Mouse (Mus musculus) gastrocnemius, adult 8-10 months (tissue): ENCODE data around the gene Gm14085. TPM values are rescaled to one million over a fixed set of nuclear protein-coding genes. Genes with fewer than 3 reads are reported as not detected.
"Not testable (repeated sequence)": the region's sequence is repeated elsewhere in the genome, so short reads cannot be mapped to it uniquely, and the experiment has no call there.

Source experiments
- DNase-seq, 2 experiments: peaks; one replicate each; pipeline ENCODE4 v3.0.0; 2022; ENCODE audit warnings: low spot score in 2 of 2
- total RNA-seq, 4 experiments: library from RNA; stranded (reverse); gene quantifications; 2 replicates each; pipeline ENCODE4 v1.2.4; 2022

Gm14085 gene
- under 1 TPM in 2 of 4 experiments, not detected in 2; 0.10 to 0.13 TPM for total RNA-seq

DNA sequence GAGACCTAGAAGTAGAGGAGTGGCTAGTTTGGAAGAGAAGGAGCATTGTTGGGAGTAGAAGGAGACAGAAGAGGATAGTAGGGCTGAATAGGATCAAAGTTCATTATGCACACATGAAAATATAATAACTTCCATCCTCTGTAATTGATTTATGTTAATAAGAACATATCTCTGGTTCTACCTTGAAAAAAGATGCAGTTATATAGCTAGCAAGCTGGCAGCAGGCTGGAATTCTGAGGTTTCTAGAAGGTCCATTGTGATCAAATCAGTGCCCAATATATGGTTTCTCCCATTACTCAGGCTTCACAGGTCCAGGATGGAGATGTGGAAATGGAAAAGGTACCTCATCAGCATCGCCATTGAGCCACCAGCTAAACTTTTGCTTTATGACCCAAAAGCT, at the start of gene Gm14085:
Gene Gm14085 (plus strand): TSS at position 301 of the 400 bp plus-strand sequence.
- DNase-seq = no peak

- DNase-seq = not testable (repeated sequence)
Observed at GRCm38 (mm10) chr2:122438706-122439482, 45.8 kb upstream of the Gm14085 start.

DNA sequence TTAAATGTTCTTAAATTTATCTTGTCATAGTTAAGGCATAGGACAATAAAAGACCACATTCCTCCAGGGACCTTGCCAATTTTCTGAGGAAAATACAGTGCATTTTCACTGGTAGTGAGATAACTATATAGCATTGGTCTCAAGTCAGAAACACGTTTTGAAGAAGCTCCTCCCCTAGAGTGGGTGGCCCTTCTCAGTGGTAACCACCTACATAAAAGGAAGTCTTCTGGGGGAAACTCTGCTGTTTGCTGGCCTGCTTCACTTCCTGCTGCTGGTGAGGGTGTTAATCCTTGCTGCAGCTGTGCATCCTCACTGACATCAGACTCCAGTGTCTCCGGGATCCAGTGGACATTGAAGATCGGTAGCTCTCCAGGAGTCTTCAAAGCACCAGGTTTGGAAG, 44.2 kb upstream of the Gm14085 start:
- not testable (repeated sequence) for DNase-seq

- DNase-seq = no peak
Observed at GRCm38 (mm10) chr2:122441000-122441933, 43.5 kb upstream of the Gm14085 start.

- DNase-seq = no peak
Observed at GRCm38 (mm10) chr2:122450351-122450750, 34.4 kb upstream of the Gm14085 start.

DNA sequence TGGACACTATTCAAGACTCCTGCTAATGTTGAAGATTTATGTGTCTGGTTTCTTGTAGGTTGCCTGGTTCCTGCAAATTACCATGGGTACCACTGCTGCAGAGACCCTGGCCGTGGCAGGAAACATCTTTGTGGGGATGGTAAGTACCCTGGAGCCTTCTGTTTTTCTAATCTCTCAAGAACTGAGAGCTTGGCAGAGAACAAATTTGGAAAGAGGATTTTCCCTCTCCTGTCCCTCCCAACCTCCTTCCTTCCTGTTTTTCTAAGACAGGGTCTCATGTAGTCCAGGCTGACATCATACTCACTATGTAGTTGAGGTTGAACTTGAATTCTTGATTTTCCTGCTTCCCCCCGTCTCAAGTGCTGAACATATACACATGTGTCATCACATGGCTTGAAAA, 32.3 kb upstream of the Gm14085 start:
- DNase-seq = no peak

GRCm38 (mm10) chr2:122466901-122467300, 17.8 kb upstream of the Gm14085 start:
- no peak for DNase-seq

GRCm38 (mm10) chr2:122467351-122468013, 17.3 kb upstream of the Gm14085 start:
- DNase-seq = peak; percentile 89 to 96

DNA sequence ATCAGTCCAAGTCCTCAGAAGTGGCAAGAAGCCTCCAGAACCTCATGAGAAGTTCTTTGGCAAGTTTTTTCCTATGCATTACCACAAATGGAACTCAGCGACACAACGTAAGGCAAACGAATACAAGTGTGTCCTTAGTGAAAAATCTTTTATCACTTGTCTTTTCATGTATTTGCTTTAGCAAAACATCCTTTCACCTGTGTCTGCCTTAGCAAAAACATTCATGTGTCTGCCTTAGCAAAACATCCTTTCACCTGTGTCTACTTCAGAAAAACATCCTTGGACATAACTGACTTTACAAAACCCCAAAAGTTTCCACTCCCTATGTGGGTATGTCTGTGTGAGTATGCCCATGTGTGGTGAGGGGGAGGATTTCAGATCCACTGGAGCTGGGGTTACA, 15.5 kb upstream of the Gm14085 start:
- no peak for DNase-seq

- no peak for DNase-seq
Observed at GRCm38 (mm10) chr2:122476585-122476984, 8.2 kb upstream of the Gm14085 start.

DNA sequence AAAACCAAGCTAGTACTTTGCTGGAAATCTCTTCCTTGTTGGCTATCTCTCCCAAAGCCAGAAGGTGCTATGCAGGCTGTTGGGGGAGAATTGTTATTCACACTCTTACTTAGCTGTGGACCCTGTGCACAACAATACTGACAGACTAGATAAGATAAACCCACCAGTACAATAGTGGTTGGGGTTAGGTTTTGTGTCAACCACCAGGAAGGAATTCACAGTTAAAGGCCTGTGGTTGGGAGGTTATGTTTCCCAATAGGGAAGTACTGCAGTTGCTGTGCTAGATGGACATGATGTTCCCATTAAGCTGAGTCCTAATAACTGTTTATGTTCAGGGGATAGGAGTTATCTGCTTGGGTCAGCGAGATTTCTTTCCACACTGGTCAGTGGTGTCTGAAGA, 954 bp upstream of the Gm14085 start:
- DNase-seq = not testable (repeated sequence)

DNA sequence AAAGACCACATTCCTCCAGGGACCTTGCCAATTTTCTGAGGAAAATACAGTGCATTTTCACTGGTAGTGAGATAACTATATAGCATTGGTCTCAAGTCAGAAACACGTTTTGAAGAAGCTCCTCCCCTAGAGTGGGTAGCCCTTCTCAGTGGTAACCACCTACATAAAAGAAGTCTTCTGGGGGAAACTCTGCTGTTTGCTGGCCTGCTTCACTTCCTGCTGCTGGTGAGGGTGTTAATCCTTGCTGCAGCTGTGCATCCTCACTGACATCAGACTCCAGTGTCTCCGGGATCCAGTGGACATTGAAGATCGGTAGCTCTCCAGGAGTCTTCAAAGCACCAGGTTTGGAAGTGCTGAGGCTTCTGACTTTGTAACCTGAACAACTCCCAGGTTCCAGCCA, 913 bp downstream of the Gm14085 start:
- not testable (repeated sequence) for DNase-seq

- DNase-seq = not testable (repeated sequence)
Observed at GRCm38 (mm10) chr2:122486122-122486521, 1.4 kb downstream of the Gm14085 start.

GRCm38 (mm10) chr2:122486674-122487073, 1.9 kb downstream of the Gm14085 start:
- no peak for DNase-seq

DNA sequence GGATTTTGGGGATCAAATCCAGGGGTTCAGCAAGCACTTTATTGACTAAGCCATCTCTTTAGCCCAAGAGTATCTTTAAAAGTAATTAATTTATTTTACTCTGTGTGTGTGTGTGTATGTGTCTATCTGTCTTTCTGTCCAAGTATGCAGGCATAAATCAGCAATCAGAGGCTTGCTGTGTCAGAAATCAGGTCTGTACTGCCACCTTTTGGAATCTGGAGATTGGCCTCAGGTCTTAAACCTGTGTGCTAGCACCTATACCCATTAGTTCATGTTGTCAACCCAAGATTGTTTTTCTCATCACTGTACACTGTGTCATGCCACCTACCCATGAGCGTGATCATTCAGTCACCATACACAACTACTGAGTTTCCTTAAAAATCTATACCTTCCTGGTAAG, 45.0 kb downstream of the Gm14085 start:
- DNase-seq = not testable (repeated sequence)

DNA sequence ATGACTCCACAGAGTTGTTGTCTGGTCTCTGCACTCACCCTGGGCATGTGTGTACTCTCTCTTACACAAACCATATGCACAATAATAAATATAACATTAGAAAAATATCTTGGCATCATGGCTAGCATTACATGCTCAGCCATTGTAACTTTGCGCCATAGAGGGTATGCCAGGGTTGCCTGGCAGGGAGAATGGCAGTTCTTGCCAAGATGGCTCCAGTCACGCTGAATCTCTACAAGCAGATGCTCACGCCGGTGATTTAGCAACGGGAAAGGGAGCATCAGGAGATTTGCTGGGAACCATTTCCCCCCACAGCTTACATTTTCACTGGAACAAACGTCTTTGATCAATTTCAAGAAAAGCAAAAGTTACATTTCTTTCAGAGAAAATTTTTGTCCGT, 46.5 kb downstream of the Gm14085 start:
- DNase-seq = no peak

DNA sequence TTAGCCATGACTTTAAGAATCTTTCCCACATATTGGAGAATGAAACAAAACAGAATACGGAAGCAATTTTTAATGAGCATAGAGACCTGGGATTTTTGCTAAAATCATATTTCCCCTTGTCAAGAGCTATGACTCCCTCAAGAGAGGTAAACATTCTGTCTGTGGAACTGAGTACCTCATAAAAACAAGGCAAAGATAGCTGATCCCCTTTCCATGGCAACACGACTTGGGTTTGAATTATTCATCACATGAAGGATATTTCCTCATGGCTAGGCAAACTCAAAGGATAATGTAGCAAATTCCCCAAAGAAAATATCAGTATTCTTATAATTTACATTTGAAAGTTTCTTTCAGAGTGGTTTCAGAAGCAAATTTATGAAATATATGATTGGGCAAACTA, 47.0 kb downstream of the Gm14085 start:
- DNase-seq = no peak

DNA sequence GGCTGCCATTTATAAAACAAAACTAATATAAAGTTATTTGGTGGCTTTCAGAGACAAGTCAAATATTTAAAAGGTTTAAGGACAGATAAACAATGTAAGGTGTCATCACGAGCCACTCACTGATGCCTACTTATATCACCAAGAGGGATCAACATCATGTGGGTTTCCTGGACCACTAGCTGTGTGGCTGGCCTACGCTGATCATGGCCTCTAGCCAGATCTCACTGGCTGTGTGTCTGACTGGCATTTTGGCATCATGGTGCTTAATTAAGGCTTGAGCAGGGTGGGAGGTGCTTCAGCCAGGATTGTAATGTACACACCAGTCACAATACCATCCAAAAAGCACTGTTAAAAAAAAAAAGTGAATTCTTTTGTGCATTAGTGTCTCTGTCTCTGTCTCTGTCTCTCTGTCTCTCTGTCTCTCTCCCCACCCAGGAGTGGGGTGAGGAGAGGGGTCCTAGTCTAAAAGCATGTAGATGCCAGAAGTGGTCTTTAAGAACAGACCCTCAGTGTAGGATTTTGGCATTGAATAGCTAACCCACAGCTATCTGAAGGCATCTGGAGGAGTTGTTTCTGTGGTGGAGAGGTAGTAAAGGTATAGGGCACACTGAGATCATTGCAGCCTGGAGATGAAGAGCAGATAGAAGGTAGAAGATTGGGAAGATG, 47.5 kb downstream of the Gm14085 start:
- no peak for DNase-seq

- DNase-seq = no peak
Observed at GRCm38 (mm10) chr2:122532802-122533186, 48.1 kb downstream of the Gm14085 start.

- no peak for DNase-seq
Observed at GRCm38 (mm10) chr2:122533378-122533777, 48.6 kb downstream of the Gm14085 start.

- DNase-seq = no peak
Observed at GRCm38 (mm10) chr2:122534671-122535070, 49.9 kb downstream of the Gm14085 start.
